Mouse (Mus musculus): Measurements from ENCODE around the gene Kmt2a.

Kmt2a gene

DNA sequence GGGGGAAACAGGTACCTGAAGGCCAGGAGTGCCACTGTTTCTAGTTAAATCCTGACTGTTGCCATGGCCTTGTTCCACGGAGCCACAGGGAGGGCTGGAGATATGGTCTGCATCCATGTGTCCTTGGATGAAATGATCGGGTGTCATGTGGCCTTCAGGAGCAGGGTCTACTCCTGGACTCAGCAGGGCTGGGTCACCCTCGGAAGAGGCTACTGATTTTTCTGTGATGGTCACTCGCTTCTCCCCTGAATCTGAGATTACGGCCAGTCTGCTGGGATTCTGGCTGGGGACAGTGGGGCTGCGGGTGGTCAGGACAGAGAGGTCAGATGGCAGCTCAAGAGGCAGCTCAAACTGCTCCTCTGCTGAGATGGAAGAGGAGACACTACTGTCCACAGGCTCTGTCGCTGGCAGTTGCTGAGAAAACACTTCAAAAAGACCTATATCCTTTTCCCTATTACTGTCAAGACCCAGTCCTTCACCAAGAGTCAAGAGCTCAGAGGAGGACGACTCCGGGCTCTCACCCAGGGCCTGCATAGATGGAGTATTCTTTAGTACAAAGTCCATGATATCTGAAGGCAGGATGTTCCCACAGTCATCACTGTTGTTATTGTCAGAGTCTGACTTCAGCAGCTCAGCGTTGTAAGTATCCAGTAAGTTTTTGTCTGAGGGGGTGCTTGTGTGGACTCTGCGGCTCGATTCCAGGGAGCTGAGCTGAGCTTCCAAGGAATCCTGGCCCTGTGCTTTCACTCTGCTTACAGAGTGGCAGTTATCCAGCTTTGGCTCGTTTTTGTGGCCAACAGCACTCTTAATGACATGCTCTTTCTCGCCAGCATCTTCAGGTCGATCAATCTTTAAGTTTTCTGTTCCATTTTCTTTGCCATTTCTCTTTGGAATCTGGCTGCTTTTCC lies 60.9 kb downstream of the Kmt2a start:
- peaks cover 26% of the 10 kb centered on the region for H3K36me3 ChIP-seq (ENCODE audit: control insufficient read depth, insufficient read depth, low read length, poor library complexity, severe bottlenecking)
- H3K27me3 ChIP-seq (ENCODE audit: control insufficient read depth, insufficient read depth, low read length, poor library complexity, severe bottlenecking): no peaks in the 10 kb centered on the region
- no peak for DNase-seq (ENCODE audit: low read depth, low spot score)

DNA sequence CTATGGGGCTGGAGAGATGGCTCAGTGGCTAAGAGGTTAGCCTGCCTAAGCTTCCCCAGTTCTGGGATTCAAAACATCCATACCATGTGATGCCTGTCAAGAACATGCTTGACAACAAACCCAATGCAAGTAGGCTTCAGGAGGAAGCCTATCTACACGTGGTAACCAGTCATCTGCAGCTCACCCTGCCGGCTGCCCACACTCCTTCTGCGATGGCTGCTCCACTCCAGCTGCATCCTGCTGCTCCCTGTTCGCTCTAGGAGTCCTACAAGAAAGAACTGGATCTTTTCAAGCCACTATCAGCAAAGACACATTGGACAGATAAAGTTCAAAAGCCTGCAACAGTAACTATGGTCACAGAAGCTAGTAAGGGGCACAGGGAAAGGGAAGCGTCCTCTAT lies 63.6 kb downstream of the Kmt2a start:
- peaks cover 21% of the 10 kb centered on the region for H3K36me3 ChIP-seq (ENCODE audit: control insufficient read depth, insufficient read depth, low read length, poor library complexity, severe bottlenecking)
- no peak for DNase-seq (ENCODE audit: low read depth, low spot score)
- no peaks in the 10 kb centered on the region for H3K27me3 ChIP-seq (ENCODE audit: control insufficient read depth, insufficient read depth, low read length, poor library complexity, severe bottlenecking)

DNA sequence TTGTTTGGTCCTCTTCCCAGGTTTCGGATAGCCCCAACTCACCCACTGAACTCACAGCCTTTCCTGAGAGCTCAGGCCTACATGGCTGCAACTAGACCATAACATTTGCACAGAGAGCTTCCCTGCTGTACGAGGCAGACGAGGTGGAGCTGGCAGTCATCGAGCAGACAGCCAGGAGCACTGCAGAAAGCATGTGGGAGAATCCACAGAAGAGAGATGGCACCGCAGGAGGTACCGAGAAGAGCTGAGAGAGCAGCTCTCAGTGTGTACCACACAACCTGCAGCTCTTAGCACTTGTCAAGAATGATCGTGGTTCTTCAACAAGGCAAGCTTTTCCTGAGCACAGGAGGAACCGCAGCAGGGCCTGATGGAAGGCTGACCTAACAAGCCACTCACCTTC lies 66.9 kb downstream of the Kmt2a start:
- no peak for DNase-seq (ENCODE audit: low read depth, low spot score)
- Histone ChIP-seq H3K36me3 (ENCODE audit: control insufficient read depth, insufficient read depth, low read length, poor library complexity, severe bottlenecking) (peaks cover 22% of the 10 kb centered on the region), H3K27me3 (ENCODE audit: control insufficient read depth, insufficient read depth, low read length, poor library complexity, severe bottlenecking) (no peaks in the 10 kb centered on the region)

DNA sequence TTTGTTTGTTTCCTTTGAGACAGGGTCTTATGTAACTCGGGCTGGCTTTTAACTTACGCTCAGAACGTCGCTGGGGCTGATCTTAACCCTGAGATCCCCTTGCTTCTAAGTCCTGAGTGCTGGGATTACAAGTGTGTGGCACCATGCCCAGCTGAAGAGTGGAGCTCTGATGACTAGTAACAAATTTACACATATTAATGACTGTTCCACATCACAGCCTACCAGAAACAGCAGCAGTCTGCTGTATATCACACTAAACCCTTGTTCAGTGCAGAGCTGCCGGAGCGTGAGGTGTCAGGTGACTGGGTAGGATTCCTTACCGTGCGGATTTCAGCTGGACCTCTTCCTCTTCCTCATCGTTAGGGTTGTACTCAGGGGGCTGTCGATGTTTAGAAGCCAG lies 70.8 kb downstream of the Kmt2a start:
- H3K36me3 ChIP-seq (ENCODE audit: control insufficient read depth, insufficient read depth, low read length, poor library complexity, severe bottlenecking): peaks cover 24% of the 10 kb centered on the region
- no peak for DNase-seq (ENCODE audit: low read depth, low spot score)
- H3K27me3 ChIP-seq (ENCODE audit: control insufficient read depth, insufficient read depth, low read length, poor library complexity, severe bottlenecking): no peaks in the 10 kb centered on the region

DNA sequence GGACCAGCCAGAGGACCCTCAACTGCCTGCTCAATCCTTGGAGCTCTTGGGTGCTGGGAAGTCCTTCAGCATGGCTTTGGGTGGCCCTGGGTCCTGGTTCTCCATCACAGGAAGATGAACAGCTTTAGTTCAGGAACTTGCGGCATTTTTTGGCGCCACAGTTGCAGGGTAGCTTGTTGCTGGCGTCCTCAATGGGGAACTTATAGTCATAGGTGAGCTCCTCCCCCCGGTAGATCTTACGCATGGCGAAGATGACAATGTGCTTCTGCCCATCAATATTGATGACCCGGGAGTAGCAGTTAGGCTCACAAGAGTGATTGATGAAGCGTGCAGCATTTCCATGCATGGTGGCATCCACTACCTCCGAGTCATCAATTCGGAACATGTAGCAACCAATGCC lies 73.3 kb downstream of the Kmt2a start:
- Histone ChIP-seq H3K27me3 (ENCODE audit: control insufficient read depth, insufficient read depth, low read length, poor library complexity, severe bottlenecking) (no peaks in the 10 kb centered on the region), H3K36me3 (ENCODE audit: control insufficient read depth, insufficient read depth, low read length, poor library complexity, severe bottlenecking) (peaks cover 20% of the 10 kb centered on the region)
- no peak for DNase-seq (ENCODE audit: low read depth, low spot score)

DNA sequence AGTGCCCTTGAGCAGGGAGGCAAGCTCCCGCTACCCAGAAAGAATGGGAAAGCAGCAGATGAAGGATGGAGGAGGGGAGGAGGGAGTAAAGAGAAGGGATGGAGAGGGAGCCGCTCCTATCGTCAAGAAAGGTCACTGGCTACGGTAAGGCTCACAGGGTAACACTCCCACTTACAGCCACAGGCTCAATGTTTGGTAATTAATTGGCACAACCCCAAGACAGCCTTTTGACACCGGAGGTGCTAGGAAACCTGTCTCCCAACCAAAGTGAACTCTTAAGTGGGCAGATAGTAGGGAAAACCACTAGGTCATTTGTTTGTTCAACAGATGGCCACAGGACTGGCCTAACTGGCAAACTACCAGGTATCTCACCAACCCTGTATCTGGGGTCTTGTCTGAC lies 74.0 kb downstream of the Kmt2a start:
- Histone ChIP-seq H3K27me3 (ENCODE audit: control insufficient read depth, insufficient read depth, low read length, poor library complexity, severe bottlenecking) (no peaks in the 10 kb centered on the region), H3K36me3 (ENCODE audit: control insufficient read depth, insufficient read depth, low read length, poor library complexity, severe bottlenecking) (peaks cover 20% of the 10 kb centered on the region)
- no peak for DNase-seq (ENCODE audit: low read depth, low spot score)

DNA sequence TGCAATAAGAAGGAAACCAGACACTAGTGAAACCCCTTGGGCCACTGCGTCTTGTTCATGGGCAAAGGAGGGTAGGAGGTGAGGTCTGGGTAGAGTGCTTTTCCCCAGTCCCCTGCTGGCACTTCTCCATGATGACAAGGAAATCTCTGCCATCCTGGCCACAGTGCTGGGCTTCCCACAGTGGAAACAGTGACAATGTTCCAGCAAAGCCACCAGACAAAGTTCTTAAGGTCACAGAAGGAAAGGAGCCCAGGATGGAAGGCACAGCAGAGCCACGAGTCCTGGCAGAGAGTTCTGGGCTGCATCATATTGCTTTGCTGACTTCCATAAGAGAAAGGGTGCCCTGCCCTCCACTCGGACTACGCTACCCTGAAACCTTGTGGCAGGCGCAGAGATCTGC lies 75.6 kb downstream of the Kmt2a start:
- H3K36me3 ChIP-seq (ENCODE audit: control insufficient read depth, insufficient read depth, low read length, poor library complexity, severe bottlenecking): peaks cover 18% of the 10 kb centered on the region
- no peak for DNase-seq (ENCODE audit: low read depth, low spot score)
- no peaks in the 10 kb centered on the region for H3K27me3 ChIP-seq (ENCODE audit: control insufficient read depth, insufficient read depth, low read length, poor library complexity, severe bottlenecking)

DNA sequence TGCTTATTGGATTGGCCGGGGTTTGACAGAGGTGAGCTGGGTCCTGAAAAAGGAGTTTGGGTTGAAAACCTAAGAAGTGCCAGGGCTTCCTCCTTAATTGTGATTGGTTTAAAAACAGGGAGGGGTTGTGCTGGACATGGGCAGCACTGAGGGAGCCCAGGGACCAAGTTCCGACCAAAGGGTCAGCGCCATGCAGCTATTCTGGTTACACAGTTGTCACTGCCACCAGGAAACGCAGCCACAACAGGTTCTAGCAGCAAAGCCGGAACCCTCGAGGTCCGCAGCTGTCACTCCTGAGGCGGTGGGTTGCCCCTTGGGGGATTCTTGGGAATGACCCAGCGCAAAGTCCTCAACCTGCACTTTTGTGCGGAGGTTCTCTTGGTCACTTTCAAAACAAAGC lies 76.4 kb downstream of the Kmt2a start:
- Histone ChIP-seq H3K27me3 (ENCODE audit: control insufficient read depth, insufficient read depth, low read length, poor library complexity, severe bottlenecking) (no peaks in the 10 kb centered on the region), H3K36me3 (ENCODE audit: control insufficient read depth, insufficient read depth, low read length, poor library complexity, severe bottlenecking) (peaks cover 18% of the 10 kb centered on the region)
- no peak for DNase-seq (ENCODE audit: low read depth, low spot score)

DNA sequence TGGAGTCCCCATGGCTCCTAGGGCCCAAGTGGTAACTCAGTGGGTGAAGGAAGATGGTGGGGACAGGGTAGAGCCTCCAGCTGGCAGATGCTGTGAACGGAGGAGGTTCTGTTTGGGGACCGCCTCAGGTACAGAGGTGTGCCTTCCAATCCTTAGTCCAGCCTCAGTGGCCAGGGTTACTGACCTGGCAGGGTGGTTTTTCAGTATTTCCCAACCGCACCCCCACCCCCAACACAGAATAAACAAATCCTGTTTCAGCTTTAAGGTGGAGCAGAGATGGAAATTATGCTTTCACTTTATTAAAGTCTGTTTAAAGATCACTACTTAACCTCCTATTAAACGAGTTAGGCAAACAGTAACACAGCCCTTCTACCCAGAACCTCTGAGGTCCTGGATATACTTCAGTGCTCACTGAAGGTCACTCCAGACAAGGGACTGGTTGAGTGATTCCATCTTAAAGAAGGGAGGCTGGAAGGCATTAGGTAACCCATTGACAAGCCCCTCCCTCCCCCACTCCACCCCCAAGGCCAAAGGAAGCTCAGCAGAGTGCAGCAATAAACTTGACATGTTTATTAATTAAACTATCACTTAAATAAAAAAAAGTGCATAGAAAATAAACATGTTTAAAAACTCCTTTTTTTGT lies 78.2 kb downstream of the Kmt2a start, which contains the start of gene Ttc36:
Gene Ttc36 (minus strand): TSS at position 265 of the 643 bp plus-strand sequence.
- no peaks in the 10 kb centered on the region; the same call in 1 of the 2 replicates for H3K27me3 ChIP-seq (ENCODE audit: control insufficient read depth, insufficient read depth, low read length, poor library complexity, severe bottlenecking)
- no peak for DNase-seq (ENCODE audit: low read depth, low spot score)

DNA sequence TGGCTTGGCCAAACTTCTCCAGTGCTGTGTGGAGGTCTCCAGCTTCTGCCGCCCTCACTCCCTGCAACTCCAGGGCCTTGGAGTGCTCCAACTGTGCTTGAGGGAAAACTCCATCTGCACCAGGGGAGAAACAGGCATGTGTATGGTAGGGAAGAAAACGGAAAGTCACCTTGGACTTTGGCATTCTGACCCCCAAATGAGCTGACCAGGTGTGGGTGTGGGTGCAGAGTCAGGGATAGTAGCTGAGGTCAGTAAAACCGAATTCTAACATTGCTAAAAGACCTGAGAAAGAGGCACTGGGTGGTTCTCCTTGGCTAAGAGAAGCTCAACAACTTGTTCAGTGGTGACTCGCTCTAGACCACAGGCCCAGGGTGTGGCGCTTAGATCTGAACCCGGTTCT lies 79.4 kb downstream of the Kmt2a start:
- no peak for DNase-seq (ENCODE audit: low read depth, low spot score)
- H3K36me3 ChIP-seq (ENCODE audit: control insufficient read depth, insufficient read depth, low read length, poor library complexity, severe bottlenecking): peaks cover 2% of the 10 kb centered on the region; the same call in 1 of the 2 replicates
- no peaks in the 10 kb centered on the region; the same call in 1 of the 2 replicates for H3K27me3 ChIP-seq (ENCODE audit: control insufficient read depth, insufficient read depth, low read length, poor library complexity, severe bottlenecking)

More for the DNA sequence above, 78.2 kb downstream of the Kmt2a start, which contains the start of gene Ttc36:
- peaks cover 10% of the 10 kb centered on the region; the same call in 1 of the 2 replicates for H3K36me3 ChIP-seq (ENCODE audit: control insufficient read depth, insufficient read depth, low read length, poor library complexity, severe bottlenecking)

DNA sequence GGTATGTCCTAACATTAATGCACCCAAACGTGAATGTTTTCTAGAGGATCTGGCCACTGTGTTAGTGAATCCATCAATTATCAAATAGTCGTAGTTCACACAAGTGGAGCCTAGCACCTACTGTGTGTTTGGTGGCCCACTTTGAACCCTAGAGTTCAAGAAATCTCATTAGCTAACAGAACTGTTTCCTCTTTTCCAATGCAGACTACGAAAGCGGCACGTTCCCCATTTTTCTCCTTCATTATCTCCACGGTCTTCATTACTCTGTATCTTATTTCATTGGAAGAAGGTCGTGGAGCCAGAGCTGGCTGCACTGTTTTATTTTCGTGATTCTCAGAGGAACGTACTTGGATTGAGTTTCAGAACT lies 81.2 kb downstream of the Kmt2a start:
- DNase-seq (ENCODE audit: low read depth, low spot score): no peak
- Histone ChIP-seq H3K36me3 (ENCODE audit: control insufficient read depth, insufficient read depth, low read length, poor library complexity, severe bottlenecking) (no peaks in the 10 kb centered on the region), H3K27me3 (ENCODE audit: control insufficient read depth, insufficient read depth, low read length, poor library complexity, severe bottlenecking) (no peaks in the 10 kb centered on the region; the same call in 1 of the 2 replicates)

DNA sequence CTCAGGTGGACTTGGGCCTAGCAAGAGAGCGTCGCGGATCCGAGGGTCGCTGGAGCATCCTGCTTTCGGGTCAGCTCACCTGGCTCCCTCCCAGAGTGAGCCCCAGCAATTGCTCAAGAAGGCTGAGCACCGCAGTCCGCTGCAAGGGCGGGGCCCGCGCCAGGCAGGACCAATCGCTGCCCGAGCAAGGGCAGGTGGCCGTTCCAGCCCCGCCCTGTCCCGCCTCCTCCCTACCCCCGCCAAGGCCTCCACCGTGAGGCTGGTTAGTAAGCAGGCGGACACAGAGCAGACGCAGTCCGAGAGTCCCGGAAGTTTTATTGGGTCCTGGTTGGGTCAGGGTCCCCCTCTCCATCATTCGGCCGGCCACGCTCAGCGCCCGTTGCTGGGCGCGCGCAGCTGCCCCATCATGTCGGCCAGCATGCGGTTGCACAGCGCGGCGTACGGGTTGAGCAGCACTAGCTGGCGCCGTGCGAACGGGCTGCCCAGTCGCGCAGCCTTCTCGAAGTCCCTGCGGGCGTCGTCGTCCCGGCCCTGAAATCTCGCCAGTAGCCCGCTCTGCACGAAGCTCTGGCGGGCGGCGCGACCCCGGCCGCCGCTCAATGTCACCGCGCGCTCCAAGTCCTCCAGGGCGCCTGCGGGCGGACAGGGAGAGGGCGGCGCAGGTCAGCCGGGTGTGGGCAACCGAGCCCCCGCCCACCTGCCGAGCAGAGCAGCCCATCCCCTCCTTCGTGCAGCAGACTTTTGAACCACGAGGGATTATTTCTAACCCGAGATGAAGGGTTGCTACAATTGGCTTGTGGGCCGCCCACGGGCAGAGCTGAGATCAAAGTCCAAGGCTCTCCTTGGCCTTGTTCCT lies 81.8 kb downstream of the Kmt2a start, which contains the start of gene Tmem25:
Gene Tmem25 (minus strand): TSS at position 206 of the 856 bp plus-strand sequence.
- H3K27me3 ChIP-seq (ENCODE audit: control insufficient read depth, insufficient read depth, low read length, poor library complexity, severe bottlenecking): no peaks in the 10 kb centered on the region; the same call in 1 of the 2 replicates
- DNase-seq (ENCODE audit: low read depth, low spot score): peak; percentile 75
- no peaks in the 10 kb centered on the region for H3K36me3 ChIP-seq (ENCODE audit: control insufficient read depth, insufficient read depth, low read length, poor library complexity, severe bottlenecking)

DNA sequence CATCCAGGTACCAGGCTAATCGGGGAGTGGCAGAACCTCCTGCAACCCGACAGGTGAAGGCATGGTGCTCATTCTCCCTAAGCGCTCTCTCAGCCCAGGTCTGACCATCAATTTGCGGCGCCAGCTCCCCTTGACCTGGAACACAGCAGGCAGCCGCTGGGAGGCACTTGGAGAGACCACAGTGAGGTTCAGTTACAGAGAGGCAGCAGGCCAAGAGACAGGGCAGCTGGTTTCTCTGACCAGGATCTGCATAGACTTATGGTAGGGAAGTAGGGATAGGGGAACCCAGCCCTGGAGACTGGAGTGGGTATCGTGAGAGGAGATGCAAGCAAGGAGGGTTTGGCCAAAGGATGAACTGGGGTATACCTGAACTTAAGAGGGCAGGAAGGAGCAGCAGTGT lies 82.8 kb downstream of the Kmt2a start:
- DNase-seq (ENCODE audit: low read depth, low spot score): no peak
- Histone ChIP-seq H3K27me3 (ENCODE audit: control insufficient read depth, insufficient read depth, low read length, poor library complexity, severe bottlenecking) (no peaks in the 10 kb centered on the region; the same call in 1 of the 2 replicates), H3K36me3 (ENCODE audit: control insufficient read depth, insufficient read depth, low read length, poor library complexity, severe bottlenecking) (no peaks in the 10 kb centered on the region)

DNA sequence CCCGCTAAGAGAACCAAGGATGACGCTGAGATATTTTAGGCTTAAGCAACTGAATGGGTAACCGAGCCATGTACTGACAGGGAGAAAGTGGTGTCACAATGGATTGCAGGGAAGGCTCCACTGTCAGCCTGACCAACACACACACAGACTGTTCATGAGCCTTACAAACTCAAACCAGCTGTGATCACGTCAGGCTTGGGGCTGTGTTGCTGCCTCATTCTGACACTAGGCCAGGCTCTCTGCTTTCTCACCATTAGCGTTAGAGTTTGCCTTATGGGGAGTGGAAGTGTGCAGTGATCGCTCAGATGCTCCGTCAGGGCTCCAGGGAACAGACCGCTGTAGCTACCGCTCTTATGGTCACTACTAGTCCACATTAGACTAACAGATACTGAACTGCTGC lies 88.3 kb downstream of the Kmt2a start:
- no peak for DNase-seq (ENCODE audit: low read depth, low spot score)

More for the DNA sequence above, 88.3 kb downstream of the Kmt2a start:
- no peaks in the 10 kb centered on the region; the same call in none of the 2 replicates for H3K36me3 ChIP-seq (ENCODE audit: control insufficient read depth, insufficient read depth, low read length, poor library complexity, severe bottlenecking)
- no peaks in the 10 kb centered on the region for H3K27me3 ChIP-seq (ENCODE audit: control insufficient read depth, insufficient read depth, low read length, poor library complexity, severe bottlenecking)

Measured in splenic B cell, adult 2 months (primary cell).